Mouse (Mus musculus) testis, adult 2 months (tissue): Measurements from ENCODE around the gene Slc44a1.

Experiments used
- CTCF ChIP-seq: fragments of 200-500 bp; IDR thresholded peaks from 2 replicates; pipeline ENCODE4 v1.5.1; 2012; ENCODE audit warnings: low read depth, mild to moderate bottlenecking, inconsistent platforms, low read length, moderate library complexity; ENCODE audit not compliant: control insufficient read depth, insufficient read depth, insufficient replicate concordance
- POLR2A ChIP-seq: fragments of 200-500 bp; IDR thresholded peaks from 2 replicates; pipeline ENCODE4 v1.6.1; 2012; ENCODE audit warnings: low read depth, mild to moderate bottlenecking, inconsistent platforms, low read length, moderate library complexity; ENCODE audit not compliant: control insufficient read depth

DNA sequence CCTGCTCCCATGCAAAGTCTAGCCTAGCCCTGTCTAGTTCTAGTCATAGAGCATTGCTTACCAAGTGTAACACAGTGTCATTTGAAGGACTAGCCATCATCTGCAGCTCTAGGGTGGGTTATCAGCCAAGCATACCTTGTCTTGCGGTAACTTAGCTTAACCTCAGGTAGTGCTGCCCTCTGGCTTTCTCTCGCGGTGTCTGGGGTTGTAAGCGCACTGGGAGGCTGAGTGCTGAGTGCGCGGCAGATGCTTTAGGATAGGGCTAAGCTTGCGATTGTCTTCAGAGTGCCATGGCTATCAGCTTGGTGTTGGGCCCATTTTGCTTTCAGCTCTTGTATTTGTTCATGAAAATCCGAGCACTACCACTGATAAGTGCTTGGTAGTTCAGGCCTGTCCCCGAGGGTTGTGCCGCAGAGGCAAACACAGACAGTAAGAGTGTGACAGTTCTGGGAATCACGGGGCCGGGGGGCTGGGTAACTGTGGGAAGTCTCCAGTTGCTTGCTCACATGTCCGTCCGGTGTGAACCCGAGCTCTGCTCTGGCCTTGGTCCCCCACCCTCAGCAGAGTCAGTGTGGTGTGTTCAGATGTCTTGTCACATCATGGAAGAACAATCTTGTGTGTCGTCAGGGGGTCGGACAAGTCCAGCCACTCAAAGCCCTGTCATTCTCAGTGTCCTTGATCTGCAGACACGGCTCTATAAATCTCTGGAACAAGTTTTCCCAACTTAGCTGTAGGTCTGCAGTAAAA is 22.5 kb downstream of the Slc44a1 start:
- TF ChIP-seq CTCF (no peak), POLR2A (no peak)
